Mouse (Mus musculus) neural tube, embryonic 12.5 days (tissue): ENCODE results near the gene Prkg2. TPM values are rescaled to one million over a fixed set of nuclear protein-coding genes. Genes with fewer than 3 reads are reported as not detected.

Experiments used
- ATAC-seq: fragments of 200-750 bp; cut with Nextera tagmentation; 2 replicates; pipeline ENCODE4 v1.8.0; 2017; ENCODE audit warnings: low read depth, mild to moderate bottlenecking, moderate TSS enrichment, moderate library complexity; ENCODE audit not compliant: low FRiP score
- H3K27ac ChIP-seq: fragments of 300-500 bp; sonication (generic); 2 replicates; pipeline ENCODE4 v1.5.1; 2016
- H3K27me3 ChIP-seq: fragments of 300-500 bp; sonication (generic); replicated peaks from 2 replicates; pipeline ENCODE4 v1.6.1; 2016; ENCODE audit warnings: mild to moderate bottlenecking
- H3K36me3 ChIP-seq: fragments of 300-500 bp; sonication (generic); 2 replicates; pipeline ENCODE4 v1.6.1; 2016; ENCODE audit warnings: mild to moderate bottlenecking
- H3K4me1 ChIP-seq: fragments of 300-500 bp; sonication (generic); 2 replicates; pipeline ENCODE4 v1.6.1; 2016
- H3K4me2 ChIP-seq: fragments of 300-500 bp; sonication (generic); replicated peaks from 2 replicates; pipeline ENCODE4 v1.6.1; 2016; ENCODE audit warnings: mild to moderate bottlenecking
- H3K4me3 ChIP-seq: fragments of 300-500 bp; sonication (generic); 2 replicates; pipeline ENCODE4 v1.5.1; 2016
- H3K9ac ChIP-seq: fragments of 300-500 bp; sonication (generic); 2 replicates; pipeline ENCODE4 v1.6.1; 2016; ENCODE audit warnings: mild to moderate bottlenecking
- H3K9me3 ChIP-seq: fragments of 300-500 bp; sonication (generic); 2 replicates; pipeline ENCODE4 v1.6.1; 2016; ENCODE audit warnings: mild to moderate bottlenecking
- WGBS: fragments of 180-500 bp; shearing (Covaris S2); methylation state at CpG from one replicate; pipeline ENCODE4 v1.1.7; 2016; 5-methylcytosine and 5-hydroxymethylcytosine counted together
- polyA plus RNA-seq: library from polyadenylated mRNA; unstranded; fragments of >200 nt; fragmentation: Nextera tagmentation; extraction: Ambion mirVana; gene quantifications from 2 replicates; pipeline ENCODE4 v1.2.1, GENCODE M21; 2016

The Prkg2 gene
- polyA plus RNA-seq, 1 experiment from 2014 or later, result 1.7 TPM

DNA sequence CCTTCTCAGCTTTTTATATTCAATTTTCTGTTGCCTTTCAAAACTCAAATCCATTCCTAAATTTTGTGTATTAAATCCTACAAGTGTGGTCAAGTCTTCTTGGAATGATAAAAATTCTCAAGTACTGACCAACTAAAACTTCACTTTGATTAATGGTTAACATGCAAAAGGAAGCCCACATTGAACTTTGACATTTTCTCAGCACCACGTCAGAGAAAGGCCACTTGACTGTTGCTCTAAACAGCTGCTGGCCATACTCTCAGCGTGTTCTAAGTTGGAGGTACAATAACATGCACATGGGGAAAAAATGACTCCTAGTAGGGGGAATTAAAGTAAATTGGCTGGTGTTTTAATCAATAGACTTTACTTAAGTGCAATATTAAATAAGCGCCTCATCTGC lies 155.1 kb downstream of the Prkg2 start:
- Histone ChIP-seq H3K9ac (no peak overlapping the region), H3K9me3 (no peaks in the 10 kb centered on the region), H3K36me3 (no peaks in the 10 kb centered on the region), H3K4me1 (no peaks in the 10 kb centered on the region), H3K4me3 (no peak overlapping the region), H3K27me3 (no peaks in the 10 kb centered on the region), H3K4me2 (no peak overlapping the region), H3K27ac (no peak overlapping the region)
- WGBS, result 66% methylated on average over 3 of the region's 3 CpGs
- no peak for ATAC-seq

Other genes starting within 250 kb of the Prkg2 start
- 0.34 and 0.48 TPM in 2 replicates for gene Bmp3, start 182.9 kb downstream of the Prkg2 start, polyA plus RNA-seq